Mouse (Mus musculus) G1E-ER4 (cell line): Measurements from ENCODE around the gene Zbtb20. TPM values are rescaled to one million over a fixed set of nuclear protein-coding genes. Genes with fewer than 3 reads are reported as not detected.

Experiments used
- GATA1 ChIP-seq: IDR thresholded peaks from one replicate; pipeline ENCODE4 v1.8.0; 2012; ENCODE audit warnings: low read length, inconsistent platforms
- polyA plus RNA-seq: library from polyadenylated mRNA; stranded (reverse); fragments of >175 nt; gene quantifications from 2 replicates; pipeline ENCODE4 v1.2.3, GENCODE M21; 2012

The Zbtb20 gene
- polyA plus RNA-seq, 1 experiment: 0.58 TPM

DNA sequence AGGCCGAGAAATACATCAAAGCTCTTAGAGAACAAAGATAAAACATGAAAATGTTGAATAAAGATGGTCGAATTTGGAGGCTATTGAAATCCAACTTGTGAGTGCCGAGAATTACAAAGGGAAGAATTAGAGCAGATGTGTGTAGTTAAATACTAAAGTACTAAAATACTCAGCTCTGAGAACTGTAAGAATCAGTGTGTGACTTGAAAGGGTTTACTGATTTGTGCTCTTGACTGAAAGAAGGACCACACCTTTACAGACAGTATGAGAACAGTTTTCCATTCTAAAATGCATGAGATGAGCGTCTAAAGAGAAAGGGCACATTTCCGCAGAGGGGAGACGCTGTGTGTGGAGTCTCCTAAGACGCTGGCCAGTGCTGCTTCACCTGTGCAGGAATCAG lies 10.3 kb downstream of the Zbtb20 start:
- TF ChIP-seq GATA1: no peak

DNA sequence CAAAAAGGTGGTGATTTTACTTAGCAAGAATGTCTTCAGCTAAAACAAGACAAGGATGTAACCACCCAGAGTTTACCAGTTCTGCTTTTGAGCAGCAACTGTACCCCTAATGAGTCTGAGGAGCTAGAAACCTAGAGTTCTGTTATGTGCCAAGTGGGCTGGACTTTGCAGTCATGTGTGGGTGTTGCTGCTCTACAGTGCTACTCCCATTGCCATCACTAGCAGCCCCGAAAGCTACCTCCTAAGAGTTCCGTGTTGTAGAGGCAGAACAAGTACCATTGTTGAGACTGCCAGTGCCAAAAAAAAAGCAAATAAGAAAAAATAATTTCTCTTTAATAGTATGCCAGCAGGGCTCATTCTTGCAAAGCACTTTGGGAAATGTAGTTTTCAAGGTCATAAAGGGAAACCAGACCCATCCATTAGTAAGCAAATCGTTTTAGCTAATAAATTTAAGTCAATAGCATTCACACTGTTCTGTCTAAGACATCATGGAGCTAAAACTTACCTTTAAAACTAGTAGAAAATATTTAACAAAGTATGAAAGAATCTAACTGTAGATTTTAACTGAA lies 21.5 kb downstream of the Zbtb20 start:
- TF ChIP-seq GATA1: no peak

DNA sequence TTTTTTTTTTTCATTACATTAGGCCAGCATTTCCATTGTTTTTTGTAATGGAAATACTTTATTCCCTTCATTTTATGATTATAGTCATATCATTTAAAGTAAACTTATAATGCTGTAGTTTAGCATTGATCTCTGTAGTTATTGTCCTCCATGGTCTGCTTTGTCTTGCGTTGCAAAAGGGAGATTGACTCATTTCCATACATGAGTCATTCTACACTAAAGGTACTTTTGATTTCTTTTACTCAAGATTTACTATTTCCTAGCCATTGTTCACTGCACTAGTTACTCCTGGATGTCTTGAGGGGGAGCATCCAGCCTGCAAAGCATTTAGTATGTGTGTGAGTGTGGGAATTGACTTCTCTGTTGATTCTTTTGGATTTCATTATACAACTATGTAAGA lies 24.6 kb downstream of the Zbtb20 start:
- no peak for TF ChIP-seq GATA1

DNA sequence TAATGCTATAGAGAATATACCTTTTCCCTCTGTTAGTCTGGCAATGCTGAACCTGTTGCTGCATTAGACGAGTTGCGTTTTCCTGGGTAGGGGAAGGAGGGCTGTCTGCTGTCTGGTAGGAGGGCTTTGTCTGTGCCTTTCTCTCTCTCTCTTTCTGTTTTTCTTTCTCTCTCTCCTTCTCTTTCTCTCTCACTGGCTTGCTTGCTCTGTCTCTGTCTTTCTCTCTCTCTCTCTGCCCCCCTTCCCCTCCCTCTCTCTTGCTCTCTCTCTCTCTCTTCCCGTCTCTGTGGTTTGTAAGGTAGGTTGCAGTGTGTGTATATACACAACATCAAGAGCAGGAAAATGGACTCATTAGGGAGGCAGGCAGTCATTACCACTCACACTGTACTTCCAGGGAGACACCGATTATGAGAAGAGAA lies 31.6 kb downstream of the Zbtb20 start:
- TF ChIP-seq GATA1: no peak

DNA sequence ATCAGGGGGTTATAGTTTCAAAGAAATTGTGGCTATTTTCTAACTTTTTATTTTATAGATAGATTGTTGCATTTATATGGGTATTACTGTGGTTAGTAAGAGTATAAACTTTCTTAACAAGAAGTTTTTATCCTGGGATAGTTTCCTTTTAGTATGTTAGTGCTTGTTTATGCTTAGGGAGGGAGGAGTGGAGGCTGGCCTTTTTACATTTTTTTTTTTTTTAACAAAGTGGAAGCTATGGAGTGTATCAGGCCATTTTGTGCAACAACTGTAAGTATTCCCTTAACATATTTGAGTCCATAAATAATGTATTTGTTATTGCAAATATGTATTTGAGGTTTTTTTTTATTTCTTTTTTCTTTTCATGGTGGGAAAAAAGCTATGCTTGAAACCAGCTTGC lies 32.7 kb downstream of the Zbtb20 start:
- TF ChIP-seq GATA1: no peak

DNA sequence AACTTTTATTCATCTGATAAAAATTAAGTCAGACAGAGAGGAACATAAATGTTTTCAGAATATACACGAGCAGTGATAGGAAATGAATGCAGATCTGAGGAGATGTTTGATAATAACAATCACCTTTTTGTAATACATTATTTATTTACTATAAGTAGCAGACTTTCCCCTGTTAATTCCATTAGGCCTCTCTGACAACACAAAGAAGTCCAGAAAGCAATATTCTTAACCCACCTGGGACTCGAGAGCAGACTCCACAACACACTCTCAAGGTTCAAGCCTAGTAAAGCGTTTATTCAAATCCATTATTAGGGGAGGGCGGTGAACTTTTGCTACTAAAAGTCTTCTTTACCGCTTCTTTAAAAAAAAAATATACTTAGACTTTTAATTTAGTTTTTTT lies 33.2 kb downstream of the Zbtb20 start:
- TF ChIP-seq GATA1: no peak

DNA sequence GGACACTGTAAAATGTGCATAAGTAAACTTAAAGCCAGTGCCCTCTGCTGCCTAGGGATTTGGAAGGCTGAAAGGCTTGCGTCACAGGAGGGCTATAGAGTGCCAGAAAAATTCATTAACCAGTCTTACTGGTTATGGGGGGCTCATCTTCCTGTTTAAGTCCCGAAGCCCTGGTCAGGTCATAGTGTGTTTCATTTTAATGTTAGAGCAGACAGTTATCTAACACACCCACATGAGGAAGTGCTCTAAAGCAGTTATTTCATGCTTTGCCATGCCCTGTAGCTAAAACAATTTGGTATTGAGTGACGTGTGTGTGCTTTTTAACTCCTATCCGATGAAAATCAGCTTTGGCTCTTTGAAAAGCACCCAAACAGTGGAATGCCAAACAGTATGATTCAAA lies 34.3 kb downstream of the Zbtb20 start:
- no peak for TF ChIP-seq GATA1

DNA sequence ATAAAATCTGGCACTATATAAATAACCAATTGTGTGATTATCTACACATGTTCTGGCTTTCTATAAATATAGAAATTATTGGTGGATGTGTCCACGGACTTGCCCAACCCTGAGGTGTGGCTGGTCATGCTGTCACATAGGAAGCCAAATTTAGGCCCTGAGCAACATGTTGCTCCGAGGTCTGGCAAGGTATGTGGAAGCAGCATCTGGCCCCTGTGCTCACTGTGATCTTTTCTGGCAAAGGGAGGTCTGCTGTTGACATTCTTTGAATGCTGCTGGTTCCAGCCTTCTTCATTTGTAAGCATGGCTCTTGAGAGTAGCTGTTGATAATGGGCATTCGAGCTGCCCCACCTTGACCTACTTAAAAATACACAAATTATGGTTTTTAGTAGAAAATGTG lies 35.0 kb downstream of the Zbtb20 start:
- no peak for TF ChIP-seq GATA1

DNA sequence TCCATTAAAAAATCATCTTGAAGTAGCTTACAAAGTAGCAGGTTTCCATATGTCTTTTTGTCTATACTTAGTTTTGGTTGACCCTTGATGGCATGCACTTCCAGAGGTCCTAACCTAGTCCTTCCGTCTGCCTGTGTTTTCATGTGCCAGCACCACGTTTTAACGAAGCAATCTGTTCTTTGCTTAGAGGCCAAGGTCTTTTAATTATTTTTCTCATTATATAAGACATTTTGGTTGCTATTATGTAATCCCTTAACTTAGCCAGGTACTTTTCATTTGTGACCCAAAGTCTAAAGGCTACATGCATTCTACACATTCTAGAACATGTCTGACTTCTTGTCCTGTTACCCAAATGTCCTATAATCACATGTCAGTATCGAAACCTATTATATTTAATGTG lies 35.6 kb downstream of the Zbtb20 start:
- no peak for TF ChIP-seq GATA1

DNA sequence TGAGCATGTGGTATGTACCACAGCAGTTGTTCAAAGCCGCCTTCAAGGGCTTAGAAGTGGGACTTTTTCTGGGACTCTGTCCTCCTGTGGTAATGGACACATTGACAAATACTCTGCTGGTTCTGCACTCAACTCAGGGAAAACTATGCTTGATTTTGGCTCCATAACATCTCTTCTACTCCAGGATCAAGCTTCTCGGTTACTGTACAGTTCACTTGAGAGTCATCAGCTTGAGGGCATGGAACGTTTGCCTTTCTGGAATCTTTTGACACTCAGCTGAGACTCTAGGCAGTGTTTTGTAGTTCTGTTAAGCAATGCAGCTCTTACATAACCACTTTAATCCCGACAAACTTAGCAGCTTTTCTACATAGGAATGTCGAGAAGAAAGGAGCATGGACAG lies 36.1 kb downstream of the Zbtb20 start:
- no peak for TF ChIP-seq GATA1

DNA sequence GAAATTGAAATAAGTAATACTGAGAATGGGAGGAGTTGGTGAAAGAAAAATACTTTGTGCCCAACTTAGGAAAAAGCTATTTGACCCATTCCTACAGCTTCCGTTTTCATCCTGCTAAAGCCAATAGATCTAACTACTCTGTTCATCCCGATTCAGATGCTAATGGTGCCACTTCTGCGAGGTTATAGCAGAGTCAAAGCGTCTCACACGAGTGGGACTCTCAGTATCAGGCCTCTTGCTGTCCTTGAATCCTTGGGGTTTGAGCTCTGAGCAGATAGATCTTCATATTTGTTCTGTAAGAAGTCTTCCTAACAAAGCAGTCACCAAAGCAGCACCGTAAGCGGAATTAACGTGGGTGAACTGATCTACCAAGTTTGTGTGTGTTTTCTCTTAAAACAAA lies 37.6 kb downstream of the Zbtb20 start:
- TF ChIP-seq GATA1: no peak

DNA sequence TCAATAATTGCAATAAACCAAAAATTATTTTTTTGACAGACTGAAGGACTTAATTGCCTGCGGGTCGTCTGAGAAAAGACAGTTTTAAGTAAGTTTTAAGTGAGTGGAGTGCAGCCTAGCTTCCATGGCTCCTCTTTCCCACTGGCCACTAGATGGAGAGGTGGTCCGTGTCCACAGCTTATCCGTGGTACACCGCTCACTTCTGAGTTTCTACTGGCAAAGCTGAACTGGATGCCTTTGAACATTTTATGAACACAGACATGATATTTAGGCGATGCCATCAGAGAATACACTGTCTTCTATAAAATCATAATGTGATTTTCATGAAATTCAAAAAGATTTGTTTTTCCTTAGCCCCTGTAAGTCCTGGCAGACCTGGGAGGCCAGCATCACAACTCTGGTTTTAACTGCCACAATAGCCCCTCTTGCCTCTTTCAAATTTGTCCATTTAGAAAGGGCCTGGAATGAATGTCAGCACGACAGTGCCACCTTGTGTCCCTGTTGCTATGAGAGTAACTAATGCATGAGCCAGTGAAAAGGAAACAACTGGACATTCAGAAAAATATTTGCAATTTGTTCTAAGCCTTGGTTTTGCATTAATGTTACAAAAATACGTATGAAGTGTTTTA lies 38.9 kb downstream of the Zbtb20 start:
- no peak for TF ChIP-seq GATA1

DNA sequence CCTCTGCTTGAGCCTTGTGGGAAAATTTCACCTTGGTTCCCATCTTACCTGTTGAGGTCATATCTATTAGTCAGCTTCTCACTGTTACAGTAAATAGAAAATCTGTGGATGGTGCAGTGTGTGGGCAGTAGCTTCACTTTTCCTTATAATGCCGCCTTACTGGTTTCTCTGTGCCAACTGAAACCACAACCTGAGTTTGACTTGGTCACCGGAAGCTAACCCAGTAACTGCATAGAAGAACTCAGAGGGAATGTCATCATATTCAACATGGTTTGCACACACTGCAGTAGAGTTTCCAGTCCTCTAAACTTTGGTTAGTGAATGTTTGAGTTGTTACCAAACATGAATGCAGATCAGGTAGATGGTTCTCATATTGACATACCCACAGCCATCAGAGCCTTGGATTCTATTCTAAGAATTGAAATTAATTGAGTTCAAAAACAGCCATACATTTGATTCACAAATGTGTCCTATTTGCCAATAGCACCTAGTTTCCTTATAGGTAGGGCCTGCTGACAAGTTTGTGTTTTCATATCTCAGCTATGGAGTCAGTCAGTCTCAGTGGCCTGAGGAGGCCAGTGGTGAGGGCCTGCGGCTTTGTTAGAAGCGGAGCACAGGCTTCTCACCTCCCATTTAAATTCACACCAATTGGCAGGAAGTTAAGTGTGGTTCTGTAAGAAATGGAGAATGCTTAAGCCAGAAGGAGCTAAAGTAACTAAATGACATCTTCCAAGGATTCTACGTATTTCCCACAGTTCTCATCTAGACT lies 44.5 kb downstream of the Zbtb20 start:
- no peak for TF ChIP-seq GATA1

DNA sequence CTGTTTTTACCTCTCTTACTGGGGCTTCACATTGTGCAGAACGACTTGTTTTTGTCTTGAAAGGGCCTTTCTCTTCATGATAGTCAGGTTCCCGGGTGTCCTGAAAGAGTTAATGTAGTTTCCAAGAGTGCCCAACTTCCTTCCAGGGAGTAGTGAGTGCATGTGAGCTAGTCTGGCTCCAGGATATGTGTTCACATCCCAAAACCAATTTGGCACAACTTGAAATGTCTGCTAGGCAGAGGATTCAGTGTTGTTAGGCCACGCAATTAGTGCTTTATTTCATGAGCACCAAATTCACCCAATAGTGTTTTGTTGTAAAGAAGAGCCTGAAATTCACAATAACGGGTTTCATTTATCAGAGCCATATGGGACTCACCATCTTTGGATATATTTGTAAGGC lies 45.8 kb downstream of the Zbtb20 start:
- TF ChIP-seq GATA1: no peak

DNA sequence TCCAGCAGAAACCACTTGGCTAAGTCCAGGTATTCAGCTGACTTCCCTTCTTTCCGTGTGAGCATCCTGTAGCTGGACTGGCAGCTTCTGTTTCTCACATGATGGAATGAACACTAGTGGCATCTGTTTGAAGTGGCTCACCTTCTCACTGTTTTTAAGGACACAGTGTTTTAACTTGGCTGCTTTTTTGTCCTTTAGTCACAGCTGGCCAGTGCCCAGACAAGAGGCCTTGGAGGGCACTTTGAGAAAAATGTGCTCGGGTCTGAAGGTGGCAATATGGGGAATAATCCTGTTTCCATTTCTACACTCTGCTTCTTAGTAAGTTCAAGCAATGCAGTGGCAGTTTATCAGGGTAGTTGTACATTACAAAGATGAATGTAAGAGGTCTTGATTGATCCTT lies 62.5 kb downstream of the Zbtb20 start:
- TF ChIP-seq GATA1: no peak

DNA sequence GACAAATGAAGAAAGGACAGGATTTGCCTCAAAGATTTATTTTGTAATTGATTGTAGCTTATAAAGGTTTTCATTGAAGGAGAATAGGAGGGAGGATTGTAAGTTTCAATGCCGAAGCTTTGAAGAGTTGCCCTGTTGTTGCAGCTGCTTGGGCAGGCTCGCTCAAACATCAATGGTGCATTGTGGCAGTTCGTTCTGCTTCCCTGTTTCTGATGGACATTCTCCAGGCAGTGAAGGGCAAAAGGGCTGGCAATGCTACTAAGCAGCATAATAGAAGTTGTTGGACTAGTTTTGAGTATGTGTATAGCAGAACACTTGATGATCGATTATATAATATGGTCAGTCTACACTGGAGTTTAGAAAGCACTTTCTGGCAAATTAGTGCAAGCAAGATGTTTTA lies 71.3 kb downstream of the Zbtb20 start:
- TF ChIP-seq GATA1: no peak

DNA sequence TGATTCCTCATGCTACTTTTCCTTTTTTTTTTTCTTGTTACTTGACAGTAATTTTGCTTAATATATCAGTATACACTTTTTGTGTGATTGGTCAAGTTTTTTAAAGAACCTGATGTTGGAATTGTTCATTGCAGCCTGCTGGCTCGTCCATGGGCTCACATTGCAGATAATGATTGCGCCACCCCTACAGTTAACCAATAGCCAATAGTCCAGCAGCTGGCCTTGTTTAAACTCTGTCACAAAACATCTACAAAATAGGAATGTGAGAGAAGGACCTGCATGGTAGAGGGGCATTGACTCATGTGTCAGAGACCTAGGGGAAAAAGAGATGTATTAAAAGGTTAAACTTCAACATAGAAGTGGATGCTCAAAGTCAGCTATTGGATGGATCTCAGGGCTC lies 97.2 kb downstream of the Zbtb20 start:
- TF ChIP-seq GATA1: no peak
